9 mouse cellular contexts compared by ENCODE assay signal in genomic region chr19:20393556-20394274, GRCm38 (mm10). TPM values are rescaled to one million over a fixed set of nuclear protein-coding genes. Genes with fewer than 3 reads are reported as not detected.
DNase-seq lines count a peak whose midpoint lies in the region; ATAC-seq and TF ChIP-seq lines count a peak whose summit lies in the region.
"Had no signal": no experiment of that assay in that cellular context is flagged by ENCODE, and none has a peak within 500 bp of the region (broad histone marks: within the 10 kb centered on the region; RNA-seq: fewer than 3 reads in every experiment).

No protein-coding gene starts in this region.

- no peak for TF ChIP-seq CTCF in C2C12 (IDR thresholded peaks at IDR 0.05; ENCODE audit: control insufficient read depth, insufficient read depth, insufficient read length)

- no peaks in the 10 kb centered on the region for H3K9me3 ChIP-seq in heart, embryonic 16.5 days (replicated peaks; ENCODE audit: control insufficient read depth, low read length)
- no peaks in the 10 kb centered on the region for H3K9me3 ChIP-seq in heart, embryonic 10.5 days
- H3K9me3 ChIP-seq in midbrain, embryonic 14.5 days (ENCODE audit: control insufficient read depth, low read length), result no peaks in the 10 kb centered on the region
- H3K9me3 ChIP-seq in hindbrain, embryonic 12.5 days (replicated peaks), result no peaks in the 10 kb centered on the region
- H3K9me3 ChIP-seq: embryonic facial prominence, embryonic 12.5 days had no signal

- H3K27ac ChIP-seq in heart, embryonic 16.5 days (ENCODE audit: low read length), result peak overlapping the region; percentile 0; the same call in 1 of the 2 replicates
- no peak overlapping the region for H3K27ac ChIP-seq in heart, embryonic 10.5 days
- H3K27ac ChIP-seq in brown adipose tissue, adult 24 weeks (replicated peaks; ENCODE audit: low read depth, low read length), result peak overlapping the region; percentile 63
- no peak overlapping the region for H3K27ac ChIP-seq in midbrain, embryonic 14.5 days (replicated peaks; ENCODE audit: low read depth, low read length)
- H3K27ac ChIP-seq in hindbrain, embryonic 12.5 days, result no peak overlapping the region
- H3K27ac ChIP-seq: embryonic facial prominence, embryonic 12.5 days had no signal

- H3K79me3 ChIP-seq in C2C12 (ENCODE audit: low read depth), result peaks cover 24% of the 10 kb centered on the region

- H3K4me3 ChIP-seq in heart, embryonic 16.5 days (ENCODE audit: low read length), result no peak overlapping the region
- no peak overlapping the region for H3K4me3 ChIP-seq in heart, embryonic 10.5 days
- H3K4me3 ChIP-seq in C2C12 (ENCODE audit: insufficient read depth, poor library complexity, severe bottlenecking), result no peak overlapping the region
- no peak overlapping the region for H3K4me3 ChIP-seq in brown adipose tissue, adult 24 weeks (ENCODE audit: insufficient read depth, low read depth, low read length)
- no peak overlapping the region for H3K4me3 ChIP-seq in midbrain, embryonic 14.5 days (replicated peaks; ENCODE audit: low read depth, low read length)
- no peak overlapping the region for H3K4me3 ChIP-seq in hindbrain, embryonic 12.5 days
- H3K4me3 ChIP-seq: embryonic facial prominence, embryonic 12.5 days had no signal

- peaks cover 34% of the 10 kb centered on the region for H3K79me2 ChIP-seq in C2C12 (ENCODE audit: control insufficient read depth, insufficient read depth)

- DNase-seq in heart, embryonic 10.5 days (ENCODE audit: low spot score), result no peak
- DNase-seq in lung, postnatal 25 days (ENCODE audit: low spot score), result peak; percentile 57
- DNase-seq in midbrain, embryonic 14.5 days, result no peak
- no peak for DNase-seq in retina, embryonic 14.5 days (ENCODE audit: low spot score)

- no peaks in the 10 kb centered on the region for H3K27me3 ChIP-seq in heart, embryonic 16.5 days (ENCODE audit: control insufficient read depth, insufficient read depth, low read length)
- no peaks in the 10 kb centered on the region for H3K27me3 ChIP-seq in heart, embryonic 10.5 days (ENCODE audit: insufficient read depth, poor library complexity, severe bottlenecking)
- no peaks in the 10 kb centered on the region for H3K27me3 ChIP-seq in C2C12 (ENCODE audit: control insufficient read depth, insufficient read depth, insufficient read length)
- H3K27me3 ChIP-seq in midbrain, embryonic 14.5 days (ENCODE audit: control insufficient read depth, insufficient read depth, low read length), result no peaks in the 10 kb centered on the region
- no peaks in the 10 kb centered on the region for H3K27me3 ChIP-seq in hindbrain, embryonic 12.5 days
- H3K27me3 ChIP-seq: embryonic facial prominence, embryonic 12.5 days had no signal

- H3ac ChIP-seq in C2C12 (ENCODE audit: control insufficient read depth, insufficient read length, low read depth), result no peak overlapping the region

- H3K4me2 ChIP-seq in heart, embryonic 16.5 days (ENCODE audit: low read depth, low read length), result no peak overlapping the region
- H3K4me2 ChIP-seq in midbrain, embryonic 14.5 days (ENCODE audit: low read length), result no peak overlapping the region
- no peak overlapping the region for H3K4me2 ChIP-seq in hindbrain, embryonic 12.5 days (replicated peaks)
- H3K4me2 ChIP-seq: embryonic facial prominence, embryonic 12.5 days had no signal

- H3K36me3 ChIP-seq in heart, embryonic 16.5 days (ENCODE audit: control insufficient read depth, insufficient read depth), result no peaks in the 10 kb centered on the region
- no peaks in the 10 kb centered on the region for H3K36me3 ChIP-seq in heart, embryonic 10.5 days
- H3K36me3 ChIP-seq in C2C12 (ENCODE audit: control insufficient read depth, insufficient read depth), result peaks cover 5% of the 10 kb centered on the region
- no peaks in the 10 kb centered on the region for H3K36me3 ChIP-seq in midbrain, embryonic 14.5 days (ENCODE audit: control insufficient read depth, insufficient read depth, low read length)
- no peaks in the 10 kb centered on the region for H3K36me3 ChIP-seq in hindbrain, embryonic 12.5 days
- H3K36me3 ChIP-seq: embryonic facial prominence, embryonic 12.5 days had no signal

- peaks cover 3% of the 10 kb centered on the region; the same call in 1 of the 2 replicates for H3K4me1 ChIP-seq in heart, embryonic 16.5 days (ENCODE audit: control insufficient read depth, insufficient read depth, low read length)
- H3K4me1 ChIP-seq in heart, embryonic 10.5 days, result no peaks in the 10 kb centered on the region
- no peaks in the 10 kb centered on the region for H3K4me1 ChIP-seq in brown adipose tissue, adult 24 weeks (ENCODE audit: control insufficient read depth, insufficient read depth, insufficient read length, low read length)
- no peaks in the 10 kb centered on the region for H3K4me1 ChIP-seq in midbrain, embryonic 14.5 days (ENCODE audit: control insufficient read depth, insufficient read depth, low read length)
- H3K4me1 ChIP-seq in hindbrain, embryonic 12.5 days, result no peaks in the 10 kb centered on the region
- H3K4me1 ChIP-seq: embryonic facial prominence, embryonic 12.5 days had no signal

- H3K9ac ChIP-seq in heart, embryonic 16.5 days (ENCODE audit: low read length), result no peak overlapping the region
- H3K9ac ChIP-seq in midbrain, embryonic 14.5 days (replicated peaks; ENCODE audit: low read length), result no peak overlapping the region
- H3K9ac ChIP-seq in hindbrain, embryonic 12.5 days, result no peak overlapping the region
- H3K9ac ChIP-seq: embryonic facial prominence, embryonic 12.5 days had no signal

- WGBS in heart, embryonic 16.5 days, result 46% methylated on average over 6 of the region's 6 CpGs
- WGBS in heart, embryonic 10.5 days, result 55% methylated on average over 6 of the region's 6 CpGs
- WGBS in midbrain, embryonic 14.5 days, result 84% methylated on average over 6 of the region's 6 CpGs
- WGBS in hindbrain, embryonic 12.5 days, result 77% methylated on average over 6 of the region's 6 CpGs

- ATAC-seq in heart, embryonic 16.5 days (replicated peaks; ENCODE audit: extremely low read depth, insufficient read depth, low FRiP score), result no peak
- ATAC-seq in midbrain, embryonic 14.5 days (ENCODE audit: low FRiP score, low TSS enrichment), result no peak
- no peak for ATAC-seq in hindbrain, embryonic 12.5 days (ENCODE audit: low FRiP score)

TF ChIP-seq in C2C12, 6 proteins besides CTCF, POLR2A, EP300 and RAD21:
- TF ChIP-seq FOSL1 (IDR thresholded peaks at IDR 0.05; ENCODE audit: insufficient read depth, low read length, poor library complexity, severe bottlenecking), result peak; percentile 96
- TF ChIP-seq MYOG (IDR thresholded peaks at IDR 0.05; ENCODE audit: control insufficient read depth, extremely low read depth, insufficient read length), result no peak
- TF ChIP-seq USF1 (IDR thresholded peaks at IDR 0.05; ENCODE audit: low read depth), result peak; percentile 80
- no peak for TF ChIP-seq CEBPB (IDR thresholded peaks at IDR 0.05; ENCODE audit: low read depth)
- TF ChIP-seq MYOD1 (IDR thresholded peaks at IDR 0.05; ENCODE audit: control insufficient read depth, insufficient read length, low read depth), result peak; percentile 74
- peak; percentile 94 for TF ChIP-seq MAX (IDR thresholded peaks at IDR 0.05)

RNA-seq across cellular contexts. Expression of gene Anxa1, which starts 3.0 kb away (rescaled TPM):
- 50.7 and 59.3 TPM in 2 replicates for polyA plus RNA-seq in heart, embryonic 16.5 days (2015; fragmentation: Nextera tagmentation; extraction: Ambion mirVana)
- 7.1 and 10.3 TPM in 2 replicates for polyA plus RNA-seq in heart, embryonic 10.5 days (2016; fragmentation: Nextera tagmentation; extraction: Ambion mirVana)
- polyA plus RNA-seq in C2C12 (2012; fragmentation: generic; extraction: Trizol), result 402 TPM
- polyA plus RNA-seq in brown adipose tissue, adult 24 weeks (2012; ENCODE audit: insufficient read depth, insufficient read length, missing spikeins), result 54.0 and 119 TPM in 2 replicates
- polyA plus RNA-seq in midbrain, embryonic 14.5 days (2014; fragmentation: Nextera tagmentation; extraction: Ambion mirVana), result 3.3 and 5.6 TPM in 2 replicates
- polyA plus RNA-seq in hindbrain, embryonic 12.5 days (2016; fragmentation: Nextera tagmentation; extraction: Ambion mirVana), result 9.9 and 13.8 TPM in 2 replicates

Comparison
In these comparisons a context has a peak if more than half of its experiments do, and no peak if none do; other contexts are left out.
1. H3K27ac ChIP-seq: peak in heart, embryonic 16.5 days (single experiment) and brown adipose tissue, adult 24 weeks (single experiment); none in heart, embryonic 10.5 days (single experiment), midbrain, embryonic 14.5 days (single experiment) and hindbrain, embryonic 12.5 days (single experiment).